Mouse (Mus musculus): ENCODE data around the gene Vdac2.

- TF ChIP-seq POLR2A (IDR thresholded peaks at IDR 0.05; ENCODE audit: insufficient read depth, low read length) (no peak), CTCF (IDR thresholded peaks at IDR 0.05; ENCODE audit: low read depth, low read length) (peak; percentile 63), EP300 (IDR thresholded peaks at IDR 0.05; ENCODE audit: insufficient read depth, low read depth, low read length) (no peak)
Observed at GRCm38 (mm10) chr14:21812590-21813162, 12.4 kb upstream of the Vdac2 start.

All from ES-Bruce4 (cell line).